Mouse (Mus musculus) urinary bladder, postnatal 4 days (tissue): ENCODE data around the gene Gm13723.

ENCODE experiments used
- DNase-seq, 2 experiments: peaks; one replicate each; pipeline ENCODE4 v3.0.0; 2021 to 2022; ENCODE audit warnings: low spot score in 2 of 2

The Gm13723 gene

DNA sequence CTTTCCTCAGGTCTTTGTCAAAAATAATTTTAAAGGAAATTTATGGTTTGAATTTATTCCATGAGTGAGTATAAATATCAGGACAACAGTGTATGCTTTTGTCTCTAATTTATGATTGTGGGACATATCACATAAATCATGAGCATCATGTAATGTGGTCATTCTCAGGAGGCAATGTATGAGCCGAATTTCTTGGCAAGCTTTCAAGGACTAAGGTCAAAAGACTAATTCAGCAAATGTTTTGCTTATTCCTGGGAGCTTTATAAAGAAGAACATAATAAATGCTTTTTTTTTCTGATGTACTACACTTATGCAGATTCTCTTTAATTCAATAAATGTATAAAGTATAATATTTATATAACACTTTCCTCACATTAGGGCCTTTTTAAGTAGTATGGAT lies at the start of gene Gm13723:
Gm13723 (minus strand) TSS at position 101 of the 400 bp plus-strand sequence.
- DNase-seq, result no peak

DNA sequence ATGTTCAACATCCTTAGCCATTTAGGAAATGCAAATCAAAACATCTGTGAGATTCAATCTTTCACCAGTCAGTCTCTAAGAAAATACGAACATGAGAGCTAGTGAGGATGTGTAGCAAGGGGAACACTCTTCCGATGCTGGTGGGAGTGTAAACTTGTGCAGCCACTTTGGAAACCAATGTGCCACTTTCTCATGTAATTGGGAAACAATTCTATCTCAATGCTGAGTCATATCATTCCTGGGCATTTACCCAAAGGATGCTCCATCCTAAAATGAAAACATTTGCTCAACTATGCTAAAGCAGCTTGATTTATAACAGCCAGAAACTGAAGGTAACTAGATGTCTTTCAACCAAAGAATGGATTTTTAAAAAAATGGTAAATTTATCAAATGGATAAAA lies 31.0 kb upstream of the Gm13723 start:
- DNase-seq, result no peak

GRCm38 (mm10) chr2:86892116-86892515 lies 17.5 kb upstream of the Gm13723 start, which contains the start of gene Olfr1097:
Gene Olfr1097, minus strand, starts transcription at chr2:86892216.
- DNase-seq, result no peak

GRCm38 (mm10) chr2:86851596-86851995 lies 23.0 kb downstream of the Gm13723 start, which contains the start of gene Olfr1095:
Gene Olfr1095, minus strand, starts transcription at chr2:86851696.
- DNase-seq, result no peak

DNA sequence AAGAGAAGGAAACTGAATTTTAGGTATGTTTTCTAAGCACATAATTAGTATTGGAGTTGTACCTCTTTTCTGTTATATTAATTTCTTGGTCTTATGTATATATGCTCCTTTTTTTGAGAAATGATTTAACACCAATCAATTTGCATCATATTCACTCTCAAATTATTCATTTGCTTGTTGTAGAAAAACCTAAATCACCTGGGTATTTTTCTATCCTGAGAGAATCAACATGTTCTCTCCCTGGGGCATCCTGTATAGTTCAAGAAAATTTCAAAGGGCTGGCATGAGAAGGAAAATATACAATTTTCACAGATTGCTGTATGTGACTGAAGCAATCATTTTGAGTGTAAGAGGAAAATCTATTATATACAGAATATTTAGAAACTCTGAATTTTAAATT lies 50.2 kb downstream of the Gm13723 start, which contains the start of gene Olfr1094:
Olfr1094 (plus strand) TSS at position 301 of the 400 bp plus-strand sequence.
- no peak for DNase-seq
